Mouse (Mus musculus) bone marrow macrophage, adult 2 months (primary cell): Measurements from ENCODE around the gene 4930518I15Rik.

Source experiments
- CTCF ChIP-seq: IDR thresholded peaks from 2 replicates; pipeline ENCODE4 v1.5.1; 2012; ENCODE audit warnings: low read depth, mild to moderate bottlenecking, low read length, moderate library complexity
- POLR2A ChIP-seq: IDR thresholded peaks from 2 replicates; pipeline ENCODE4 v1.6.1; 2012; ENCODE audit warnings: mild to moderate bottlenecking, low read depth, low read length, borderline replicate concordance

GRCm38 (mm10) chr2:156857835-156858234, at the start of gene 4930518I15Rik:
- TF ChIP-seq CTCF = no peak
- TF ChIP-seq POLR2A = no peak
